ENCODE assay signal across 8 mouse cellular contexts in genomic region chr11:50236540-50236936, GRCm38 (mm10). TPM values are rescaled to one million over a fixed set of nuclear protein-coding genes. Genes with fewer than 3 reads are reported as not detected.
DNase-seq lines count a peak whose midpoint lies in the region; ATAC-seq lines count a peak whose summit lies in the region.

No protein-coding gene starts in this region.

- H3K36me3 ChIP-seq in intestine, embryonic 14.5 days (ENCODE audit: control insufficient read depth, insufficient read depth, low read length) = peaks cover 37% of the 10 kb centered on the region
- peaks cover 13% of the 10 kb centered on the region; the same call in 1 of the 2 replicates for H3K36me3 ChIP-seq in limb, embryonic 11.5 days (ENCODE audit: control insufficient read depth, insufficient read depth, low read length)
- H3K36me3 ChIP-seq in midbrain, embryonic 12.5 days = peaks cover 39% of the 10 kb centered on the region

- H3K4me3 ChIP-seq in intestine, embryonic 14.5 days (ENCODE audit: low read depth, low read length) = peak overlapping the region; percentile 53
- H3K4me3 ChIP-seq in limb, embryonic 11.5 days (ENCODE audit: low read depth, low read length) = peak overlapping the region; percentile 63
- peak overlapping the region; percentile 52 for H3K4me3 ChIP-seq in midbrain, embryonic 12.5 days

- no peaks in the 10 kb centered on the region for H3K9me3 ChIP-seq in intestine, embryonic 14.5 days (ENCODE audit: control insufficient read depth, low read length)
- no peaks in the 10 kb centered on the region for H3K9me3 ChIP-seq in limb, embryonic 11.5 days (ENCODE audit: control insufficient read depth, low read length)
- H3K9me3 ChIP-seq in midbrain, embryonic 12.5 days = no peaks in the 10 kb centered on the region

- peaks cover 25% of the 10 kb centered on the region for H3K27me3 ChIP-seq in intestine, embryonic 14.5 days (replicated peaks; ENCODE audit: control insufficient read depth, insufficient read depth, low read length)
- H3K27me3 ChIP-seq in limb, embryonic 11.5 days (ENCODE audit: control insufficient read depth, insufficient read depth, low read length) = peaks cover 21% of the 10 kb centered on the region
- H3K27me3 ChIP-seq in midbrain, embryonic 12.5 days = peaks cover 66% of the 10 kb centered on the region

- H3K4me2 ChIP-seq in intestine, embryonic 14.5 days (ENCODE audit: low read length) = peak overlapping the region; percentile 96
- peak overlapping the region; percentile 95 for H3K4me2 ChIP-seq in limb, embryonic 11.5 days (ENCODE audit: low read depth, severe bottlenecking)
- H3K4me2 ChIP-seq in midbrain, embryonic 12.5 days (replicated peaks) = peak overlapping the region; percentile 78

- peak overlapping the region; percentile 48 for H3K9ac ChIP-seq in intestine, embryonic 14.5 days (ENCODE audit: low read length)
- peak overlapping the region; percentile 56 for H3K9ac ChIP-seq in limb, embryonic 11.5 days (ENCODE audit: low read length)
- H3K9ac ChIP-seq in midbrain, embryonic 12.5 days (replicated peaks) = peak overlapping the region; percentile 46

- no peak overlapping the region for H3K27ac ChIP-seq in intestine, embryonic 14.5 days (ENCODE audit: low read depth)
- no peak overlapping the region for H3K27ac ChIP-seq in limb, embryonic 11.5 days (replicated peaks; ENCODE audit: low read depth, low read length)
- H3K27ac ChIP-seq in midbrain, embryonic 12.5 days (replicated peaks) = 0 out of 2 replicates have a peak overlapping the region, but pooled peaks have one; percentile 6

- ATAC-seq in intestine, embryonic 14.5 days (replicated peaks; ENCODE audit: low FRiP score, low TSS enrichment, low read depth) = peak; percentile 92
- peak; percentile 87 for ATAC-seq in limb, embryonic 11.5 days (ENCODE audit: insufficient number of reproducible peaks, low FRiP score, low TSS enrichment, low read depth)
- peak; percentile 89 for ATAC-seq in midbrain, embryonic 12.5 days (ENCODE audit: low FRiP score, low read depth)

- 1% methylated on average over 26 of the region's 27 CpGs for WGBS in intestine, embryonic 14.5 days
- under 1% methylated on average over 21 of the region's 27 CpGs for WGBS in limb, embryonic 11.5 days
- WGBS in midbrain, embryonic 12.5 days = 1% methylated on average over 26 of the region's 27 CpGs

- peak; percentile 86 for DNase-seq in adrenal gland, adult 8-10 months
- DNase-seq in embryo, embryonic 11 days = peak; percentile 96
- DNase-seq in gastrocnemius, postnatal 25 days = peak; percentile 89
- peak; percentile 95 for DNase-seq in intestine, embryonic 14.5 days (ENCODE audit: low spot score)
- peak; percentile 87 for DNase-seq in limb, embryonic 11.5 days (ENCODE audit: low spot score)
- peak; percentile 89 for DNase-seq in right cerebral cortex, postnatal 4 days
- DNase-seq in urinary bladder, postnatal 4 days (ENCODE audit: low spot score in 2 of 2) = peak; percentile 87 to 90

- H3K4me1 ChIP-seq in intestine, embryonic 14.5 days (replicated peaks; ENCODE audit: control insufficient read depth, insufficient read depth, low read length) = peaks cover 4% of the 10 kb centered on the region; the same call in 1 of the 2 replicates
- H3K4me1 ChIP-seq in limb, embryonic 11.5 days (ENCODE audit: control insufficient read depth, insufficient read depth, low read length) = peaks cover 9% of the 10 kb centered on the region
- peaks cover 11% of the 10 kb centered on the region for H3K4me1 ChIP-seq in midbrain, embryonic 12.5 days

RNA-seq across cellular contexts. Expression of gene Ltc4s, which starts 1.9 kb away (rescaled TPM):
- 10 to 100 TPM in 3 of 4 experiments, 1 to 10 TPM in 1; 8.3 to 28.7 (median 11.8) TPM for total RNA-seq in adrenal gland, adult 8-10 months (2022)
- 1 to 10 TPM; 2.9 to 3.7 TPM for total RNA-seq in gastrocnemius, postnatal 25 days (2021)
- 3.4 and 4.2 TPM in 2 replicates for polyA plus RNA-seq in intestine, embryonic 14.5 days (2014; fragmentation: Nextera tagmentation; extraction: Ambion mirVana)
- polyA plus RNA-seq in limb, embryonic 11.5 days (2014; fragmentation: Nextera tagmentation; extraction: Ambion mirVana) = 0.57 TPM in 1 of 2 replicates, not detected in the other
- 0.85 and 1.3 TPM in 2 replicates for polyA plus RNA-seq in midbrain, embryonic 12.5 days (2016; fragmentation: Nextera tagmentation; extraction: Ambion mirVana)

RNA-seq across cellular contexts. Expression of gene Mgat4b, which starts 25.8 kb away (rescaled TPM):
- total RNA-seq in adrenal gland, adult 8-10 months (2022) = 100 to 1,000 TPM; 130 to 232 (median 157) TPM
- 10 to 100 TPM; 27.6 to 38.9 TPM for total RNA-seq in gastrocnemius, postnatal 25 days (2021)
- 13.3 and 24.4 TPM in 2 replicates for polyA plus RNA-seq in intestine, embryonic 14.5 days (2014; fragmentation: Nextera tagmentation; extraction: Ambion mirVana)
- polyA plus RNA-seq in limb, embryonic 11.5 days (2014; fragmentation: Nextera tagmentation; extraction: Ambion mirVana) = 18.4 and 22.1 TPM in 2 replicates
- 40.7 and 45.6 TPM in 2 replicates for polyA plus RNA-seq in midbrain, embryonic 12.5 days (2016; fragmentation: Nextera tagmentation; extraction: Ambion mirVana)

RNA-seq across cellular contexts. Expression of gene Sqstm1, which starts 25.9 kb away (rescaled TPM):
- 1,000 to 10,000 TPM in 1 of 4 experiments, 100 to 1,000 TPM in 3; 798 to 1,098 (median 876) TPM for total RNA-seq in adrenal gland, adult 8-10 months (2022)
- total RNA-seq in gastrocnemius, postnatal 25 days (2021) = 100 to 1,000 TPM; 335 to 433 TPM
- polyA plus RNA-seq in intestine, embryonic 14.5 days (2014; fragmentation: Nextera tagmentation; extraction: Ambion mirVana) = 181 and 183 TPM in 2 replicates
- 133 and 136 TPM in 2 replicates for polyA plus RNA-seq in limb, embryonic 11.5 days (2014; fragmentation: Nextera tagmentation; extraction: Ambion mirVana)
- polyA plus RNA-seq in midbrain, embryonic 12.5 days (2016; fragmentation: Nextera tagmentation; extraction: Ambion mirVana) = 193 and 203 TPM in 2 replicates

RNA-seq across cellular contexts. Expression of gene Maml1, which starts 55.6 kb away (rescaled TPM):
- total RNA-seq in adrenal gland, adult 8-10 months (2022) = 10 to 100 TPM; 21.2 to 24.5 (median 23.9) TPM
- 1 to 10 TPM; 5.1 to 5.8 TPM for total RNA-seq in gastrocnemius, postnatal 25 days (2021)
- polyA plus RNA-seq in intestine, embryonic 14.5 days (2014; fragmentation: Nextera tagmentation; extraction: Ambion mirVana) = 8.5 and 9.1 TPM in 2 replicates
- polyA plus RNA-seq in limb, embryonic 11.5 days (2014; fragmentation: Nextera tagmentation; extraction: Ambion mirVana) = 14.4 and 14.6 TPM in 2 replicates
- polyA plus RNA-seq in midbrain, embryonic 12.5 days (2016; fragmentation: Nextera tagmentation; extraction: Ambion mirVana) = 6.4 and 6.6 TPM in 2 replicates
